Mouse (Mus musculus) frontal cortex, postnatal 36 days (tissue): ENCODE measurements at regions not wholly inside any gene's neighbourhood (a gene's known extent, or its start where the extent isn't known, plus 50 kb on each side); places are given as distances from the start of the nearest gene placed in this dataset.
"Not testable (repeated sequence)": the region's sequence is repeated elsewhere in the genome, so short reads cannot be mapped to it uniquely, and the experiment has no call there.

ENCODE experiments used
- DNase-seq, 2 experiments: peaks; one replicate each; pipeline ENCODE4 v3.0.0; 2022; ENCODE audit warnings: low spot score in 2 of 2

GRCm38 (mm10) chr1:140018756-140019155, 160.3 kb upstream of the Cfhr2 start:
- DNase-seq, result no peak

DNA sequence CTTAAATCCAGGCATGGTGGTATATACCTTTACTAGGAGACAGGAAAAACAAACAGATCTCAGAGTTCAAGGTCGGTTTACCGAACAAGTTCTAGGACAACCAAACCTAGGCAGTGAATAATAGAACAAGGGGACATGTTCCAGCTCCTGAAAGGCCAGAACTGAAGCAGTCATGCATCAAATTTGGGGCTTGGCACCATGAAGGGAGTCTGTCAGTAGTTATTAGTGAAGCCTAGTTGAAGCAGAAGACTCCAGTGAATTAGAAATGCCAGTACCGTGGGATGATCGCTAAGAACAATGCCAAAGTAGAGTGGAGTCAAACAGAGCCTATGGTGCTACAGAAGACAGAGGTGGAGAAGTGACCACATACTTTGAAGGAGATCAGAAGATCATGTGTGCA, 127.5 kb upstream of the Cfhr2 start:
- no peak for DNase-seq

GRCm38 (mm10) chr1:139951821-139952220, 93.3 kb upstream of the Cfhr2 start:
- peak in 1 of 2 experiments; percentile 11 for DNase-seq

GRCm38 (mm10) chr1:139929321-139929720, 70.8 kb upstream of the Cfhr2 start:
- not testable (repeated sequence) for DNase-seq
